Mouse (Mus musculus) hindbrain, embryonic 16.5 days (tissue): ENCODE measurements around the gene Atp6v0a1. TPM values are rescaled to one million over a fixed set of nuclear protein-coding genes. Genes with fewer than 3 reads are reported as not detected.

Source experiments
- ATAC-seq: fragments of 200-750 bp; cut with Nextera tagmentation; 2 replicates; pipeline ENCODE4 v1.8.0; 2017; ENCODE audit warnings: moderate TSS enrichment, moderate library complexity
- H3K27ac ChIP-seq: fragments of 300-500 bp; sonication (generic); 2 replicates; pipeline ENCODE4 v1.5.1; 2014; ENCODE audit warnings: low read depth, mild to moderate bottlenecking, control low read depth, low read length, moderate library complexity
- H3K27me3 ChIP-seq: fragments of 300-500 bp; sonication (generic); replicated peaks from 2 replicates; pipeline ENCODE4 v1.6.1; 2014; ENCODE audit warnings: low read length; ENCODE audit not compliant: control insufficient read depth, insufficient read depth
- H3K36me3 ChIP-seq: fragments of 300-500 bp; sonication (generic); 2 replicates; pipeline ENCODE4 v1.6.1; 2014; ENCODE audit warnings: mild to moderate bottlenecking, low read length, moderate library complexity, mixed read lengths; ENCODE audit not compliant: control insufficient read depth, insufficient read depth
- H3K4me1 ChIP-seq: fragments of 300-500 bp; sonication (generic); 2 replicates; pipeline ENCODE4 v1.6.1; 2014; ENCODE audit warnings: low read depth, low read length; ENCODE audit not compliant: control insufficient read depth, insufficient read depth
- H3K4me2 ChIP-seq: fragments of 300-500 bp; sonication (generic); 2 replicates; pipeline ENCODE4 v1.6.1; 2014; ENCODE audit warnings: mild to moderate bottlenecking, low read length, control low read depth, moderate library complexity
- H3K4me3 ChIP-seq: fragments of 300-500 bp; sonication (generic); 2 replicates; pipeline ENCODE4 v1.5.1; 2014; ENCODE audit warnings: mild to moderate bottlenecking, low read length, control low read depth, moderate library complexity
- H3K9ac ChIP-seq: fragments of 300-500 bp; sonication (generic); 2 replicates; pipeline ENCODE4 v1.6.1; 2014; ENCODE audit warnings: low read depth, mild to moderate bottlenecking, control low read depth, low read length, moderate library complexity
- H3K9me3 ChIP-seq: fragments of 300-500 bp; sonication (generic); 2 replicates; pipeline ENCODE4 v1.6.1; 2014; ENCODE audit warnings: mild to moderate bottlenecking, low read length, moderate library complexity; ENCODE audit not compliant: control insufficient read depth
- WGBS: fragments of 180-500 bp; shearing (Covaris S2); extraction: QIAGEN DNeasy Blood & Tissue Kit; methylation state at CpG from one replicate; pipeline ENCODE4 v1.1.7; 2014; 5-methylcytosine and 5-hydroxymethylcytosine counted together
- polyA plus RNA-seq: library from polyadenylated mRNA; unstranded; fragments of >200 nt; fragmentation: Nextera tagmentation; extraction: Ambion mirVana; gene quantifications from 2 replicates; pipeline ENCODE4 v1.2.1, GENCODE M21; 2015

Atp6v0a1 gene
- polyA plus RNA-seq, 1 experiment from 2014 or later, result 175 TPM

DNA sequence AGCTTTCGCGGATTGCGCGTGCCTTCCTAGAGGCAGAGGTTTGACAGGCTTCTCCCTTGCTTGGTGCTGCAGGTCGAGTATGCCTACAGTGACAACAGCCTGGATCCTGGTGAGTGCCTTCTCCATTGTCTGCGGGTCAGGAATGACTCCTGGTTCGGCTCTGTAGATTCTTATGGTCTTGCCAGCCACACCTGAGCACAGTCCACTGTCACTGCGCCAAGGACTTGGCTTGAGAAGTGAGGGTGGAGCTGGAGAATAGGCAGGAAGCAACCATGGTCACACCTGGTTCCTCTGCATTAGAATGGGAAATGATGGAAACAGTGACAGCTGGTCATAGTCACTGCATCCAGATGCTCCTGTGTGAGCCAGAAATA, 78.4 kb downstream of the Atp6v0a1 start:
- peaks cover 31% of the 10 kb centered on the region for H3K4me1 ChIP-seq
- peak overlapping the region; percentile 86 for H3K27ac ChIP-seq
- peak overlapping the region; percentile 95 for H3K9ac ChIP-seq
- no peak for ATAC-seq
- peak overlapping the region; percentile 92 for H3K4me3 ChIP-seq
- peak overlapping the region; percentile 97 for H3K4me2 ChIP-seq
- H3K27me3 ChIP-seq, result no peaks in the 10 kb centered on the region
- peaks cover 39% of the 10 kb centered on the region for H3K36me3 ChIP-seq
- 8% methylated on average over 8 of the region's 8 CpGs for WGBS
- no peaks in the 10 kb centered on the region for H3K9me3 ChIP-seq

DNA sequence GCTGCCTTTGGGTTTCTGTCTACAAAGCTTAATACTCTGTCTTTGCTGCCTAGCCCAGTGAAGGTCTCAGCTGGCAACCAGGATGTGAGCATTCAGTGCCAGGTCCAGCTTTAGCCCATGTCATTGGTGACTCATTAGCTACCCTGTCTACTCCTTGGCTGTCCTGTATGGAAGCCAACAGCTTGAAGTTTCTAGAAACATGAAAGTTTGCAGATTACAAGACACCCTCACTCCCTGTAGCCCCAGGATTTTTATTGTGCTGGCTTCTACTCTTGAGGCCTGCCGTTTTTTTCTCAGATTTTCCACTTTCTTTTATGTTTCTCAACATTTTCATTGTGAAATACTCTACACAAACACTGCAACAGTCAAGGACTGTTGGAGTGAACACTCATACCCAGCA, 80.7 kb downstream of the Atp6v0a1 start:
- Histone ChIP-seq H3K9ac (no peak overlapping the region), H3K27me3 (no peaks in the 10 kb centered on the region), H3K4me1 (peaks cover 29% of the 10 kb centered on the region), H3K36me3 (peaks cover 45% of the 10 kb centered on the region), H3K9me3 (no peaks in the 10 kb centered on the region), H3K27ac (no peak overlapping the region), H3K4me3 (no peak overlapping the region), H3K4me2 (no peak overlapping the region)
- no peak for ATAC-seq
- 95% methylated on average over 1 of the region's 1 CpGs for WGBS

DNA sequence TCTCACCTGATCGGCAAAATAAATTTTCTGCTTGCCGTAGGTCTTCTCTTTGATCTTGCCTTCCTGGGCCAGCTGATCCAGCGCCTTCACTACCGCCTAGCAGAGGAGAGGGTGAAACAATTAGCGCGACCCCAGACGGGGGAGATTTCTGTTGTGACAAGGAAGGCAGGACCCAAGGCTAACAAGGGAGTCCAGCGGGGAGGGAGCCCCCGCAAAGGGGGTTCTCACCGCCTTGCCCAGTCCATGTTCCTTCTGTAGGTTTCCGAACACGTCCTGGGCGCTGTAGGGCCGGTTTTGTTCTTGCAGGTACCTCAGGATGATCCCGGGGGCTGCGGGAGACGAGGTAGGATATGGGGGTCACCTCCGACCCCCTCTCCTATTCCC, 85.7 kb downstream of the Atp6v0a1 start:
- Histone ChIP-seq H3K9ac (peak overlapping the region; percentile 93), H3K4me2 (peak overlapping the region; percentile 92), H3K4me1 (peaks cover 11% of the 10 kb centered on the region), H3K4me3 (peak overlapping the region; percentile 81), H3K9me3 (no peaks in the 10 kb centered on the region), H3K27me3 (no peaks in the 10 kb centered on the region), H3K36me3 (peaks cover 60% of the 10 kb centered on the region), H3K27ac (peak overlapping the region; percentile 96)
- no peak for ATAC-seq
- WGBS, result 2% methylated on average over 18 of the region's 18 CpGs

DNA sequence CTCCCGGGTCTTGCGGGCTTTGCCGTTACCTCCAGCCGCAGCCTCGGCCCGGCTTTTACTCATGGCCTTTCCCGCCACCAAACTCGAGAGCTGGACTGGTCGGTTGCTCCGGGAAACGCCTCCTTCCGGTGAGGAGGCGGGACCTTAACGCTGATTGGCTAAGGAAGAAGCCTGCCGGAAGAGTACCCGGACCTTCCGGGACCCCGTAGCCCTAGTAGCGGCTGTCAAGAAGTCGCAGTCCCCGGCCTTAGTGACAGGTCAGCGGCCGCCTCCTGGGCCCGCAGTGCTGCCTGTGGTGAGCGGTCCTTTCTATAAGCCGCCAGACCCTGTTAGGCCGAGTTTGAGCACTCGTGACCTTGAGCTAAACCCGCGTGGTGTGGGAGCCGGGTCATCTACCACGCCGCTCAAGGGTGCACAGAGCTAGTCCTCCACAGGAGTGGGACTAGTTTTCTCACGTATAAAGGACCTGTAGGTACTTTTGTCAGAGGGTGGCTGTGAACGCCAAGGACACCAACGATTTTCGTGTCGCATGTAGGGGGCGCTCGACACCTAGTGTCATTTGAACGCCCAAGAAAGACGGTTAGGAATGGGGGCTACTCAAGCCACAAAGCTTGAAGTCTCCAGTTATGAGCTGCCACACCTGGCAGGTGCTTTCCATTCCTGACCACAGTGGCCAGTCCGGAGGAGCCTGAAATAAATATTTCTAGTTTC, 86.2 kb downstream of the Atp6v0a1 start, which contains the start of gene Psmc3ip:
Gene Psmc3ip (minus strand): TSS at position 123 of the 711 bp plus-strand sequence.
- ATAC-seq, result peak; percentile 96
- H3K27ac ChIP-seq, result peak within 1 kb of the TSS; percentile 96
- peak within 1 kb of the TSS; percentile 93 for H3K9ac ChIP-seq
- H3K4me1 ChIP-seq, result peaks cover 11% of the 10 kb centered on the region
- WGBS, result 1% methylated on average over 43 of the region's 43 CpGs
- peaks cover 58% of the 10 kb centered on the region for H3K36me3 ChIP-seq
- peak within 1 kb of the TSS; percentile 81 for H3K4me3 ChIP-seq
- no peaks in the 10 kb centered on the region for H3K9me3 ChIP-seq
- H3K27me3 ChIP-seq, result no peaks in the 10 kb centered on the region
- H3K4me2 ChIP-seq, result peak within 1 kb of the TSS; percentile 92

DNA sequence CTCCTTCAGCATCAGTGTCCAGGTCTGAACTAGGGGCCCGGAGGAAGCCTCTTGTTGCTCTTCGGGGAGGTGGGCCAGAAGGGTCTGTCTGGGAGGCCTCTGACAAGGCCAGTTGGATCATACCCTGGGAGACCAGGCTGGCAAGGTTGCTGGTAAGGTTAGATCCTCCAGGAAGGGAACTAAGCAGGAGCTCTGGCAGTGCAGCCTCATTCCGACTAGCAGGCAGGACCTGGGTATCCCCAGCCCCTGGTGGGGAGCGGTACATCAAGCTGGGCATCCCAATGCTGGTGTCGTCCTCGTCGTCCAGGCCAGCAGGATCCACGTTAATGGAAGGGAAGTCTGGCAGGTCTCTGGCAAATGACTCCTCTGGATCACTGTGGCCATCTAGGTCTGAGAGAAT, 89.0 kb downstream of the Atp6v0a1 start:
- WGBS, result 90% methylated on average over 8 of the region's 8 CpGs
- H3K36me3 ChIP-seq, result peaks cover 43% of the 10 kb centered on the region

DNA sequence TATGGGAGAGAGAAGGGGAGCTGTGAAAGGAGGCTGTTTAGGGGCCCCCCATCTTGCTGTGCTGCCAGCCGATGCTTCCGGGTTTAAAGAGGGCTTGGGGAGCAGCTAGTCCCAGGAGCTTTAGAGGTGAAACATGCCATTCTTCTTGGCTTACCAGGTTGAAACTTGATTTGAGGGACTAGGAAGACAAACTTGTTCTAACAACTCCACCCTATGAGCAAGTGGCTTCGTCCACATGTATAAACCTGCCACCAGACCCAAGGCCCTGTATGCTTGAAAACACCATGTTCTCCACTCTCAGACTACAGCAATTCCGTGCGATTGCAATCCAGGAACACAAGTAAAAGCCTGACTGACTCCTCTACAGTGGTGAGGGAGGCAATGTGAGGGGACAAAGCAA, 93.8 kb downstream of the Atp6v0a1 start:
- Histone ChIP-seq H3K4me2 (no peak overlapping the region), H3K4me3 (no peak overlapping the region), H3K36me3 (peaks cover 33% of the 10 kb centered on the region), H3K9ac (no peak overlapping the region), H3K27ac (no peak overlapping the region), H3K9me3 (no peaks in the 10 kb centered on the region), H3K27me3 (no peaks in the 10 kb centered on the region), H3K4me1 (no peaks in the 10 kb centered on the region)
- WGBS, result 94% methylated on average over 5 of the region's 5 CpGs
- no peak for ATAC-seq

More for the DNA sequence above, 89.0 kb downstream of the Atp6v0a1 start:
- no peaks in the 10 kb centered on the region for H3K9me3 ChIP-seq
- no peak for ATAC-seq
- no peak overlapping the region for H3K4me2 ChIP-seq
- no peak overlapping the region for H3K27ac ChIP-seq
- peaks cover 11% of the 10 kb centered on the region for H3K4me1 ChIP-seq
- no peaks in the 10 kb centered on the region for H3K27me3 ChIP-seq
- H3K4me3 ChIP-seq, result no peak overlapping the region
- no peak overlapping the region for H3K9ac ChIP-seq

DNA sequence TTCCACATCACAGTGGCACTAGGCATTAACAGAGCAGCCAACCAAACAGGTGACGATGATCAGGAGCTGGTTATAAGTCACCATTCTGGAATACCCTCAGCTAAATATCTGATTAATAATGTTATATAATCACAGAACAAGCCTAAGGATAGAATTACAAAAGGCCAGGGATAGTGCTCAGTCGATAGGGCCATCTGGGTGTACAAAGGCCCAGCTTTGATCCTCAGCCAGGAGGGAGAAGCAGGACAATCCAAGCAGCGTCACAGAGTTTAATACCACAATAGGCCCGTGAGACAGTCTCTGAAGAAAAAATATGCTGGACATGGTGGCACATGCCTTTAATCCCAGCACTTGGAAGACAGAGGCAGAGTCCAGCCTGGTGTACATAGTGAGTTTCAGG, 100.1 kb downstream of the Atp6v0a1 start:
- WGBS, result 54% methylated on average over 4 of the region's 4 CpGs
- no peak overlapping the region for H3K4me2 ChIP-seq
- H3K27ac ChIP-seq, result no peak overlapping the region
- H3K27me3 ChIP-seq, result no peaks in the 10 kb centered on the region
- H3K4me3 ChIP-seq, result no peak overlapping the region
- no peak overlapping the region for H3K9ac ChIP-seq
- ATAC-seq, result no peak
- no peaks in the 10 kb centered on the region for H3K9me3 ChIP-seq
- no peaks in the 10 kb centered on the region for H3K36me3 ChIP-seq
- no peaks in the 10 kb centered on the region for H3K4me1 ChIP-seq

DNA sequence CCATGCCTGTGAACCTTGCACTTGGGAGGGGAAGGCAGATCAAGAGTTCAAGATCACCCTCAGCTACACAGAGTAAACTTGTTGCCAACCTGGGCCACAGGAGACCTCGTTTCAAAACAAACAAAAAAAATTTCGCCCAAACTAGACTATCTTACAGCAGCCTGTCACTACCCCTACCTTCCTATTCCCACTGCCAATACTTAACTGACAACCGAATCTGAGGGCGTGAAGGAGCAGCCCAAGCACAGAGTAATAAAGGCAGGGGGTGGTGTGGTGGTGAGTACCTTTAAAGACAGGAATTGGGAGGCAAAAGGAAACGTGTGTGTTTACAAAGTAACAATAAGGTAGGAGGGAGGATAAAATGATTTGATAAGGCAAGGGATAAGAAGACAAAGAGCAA, 101.5 kb downstream of the Atp6v0a1 start:
- no peak for ATAC-seq
- Histone ChIP-seq H3K4me1 (peaks cover 3% of the 10 kb centered on the region; the same call in 1 of the 2 replicates), H3K4me3 (no peak overlapping the region), H3K4me2 (no peak overlapping the region), H3K27me3 (no peaks in the 10 kb centered on the region), H3K9me3 (no peaks in the 10 kb centered on the region), H3K27ac (no peak overlapping the region), H3K9ac (no peak overlapping the region), H3K36me3 (no peaks in the 10 kb centered on the region)
- 67% methylated on average over 5 of the region's 5 CpGs for WGBS

DNA sequence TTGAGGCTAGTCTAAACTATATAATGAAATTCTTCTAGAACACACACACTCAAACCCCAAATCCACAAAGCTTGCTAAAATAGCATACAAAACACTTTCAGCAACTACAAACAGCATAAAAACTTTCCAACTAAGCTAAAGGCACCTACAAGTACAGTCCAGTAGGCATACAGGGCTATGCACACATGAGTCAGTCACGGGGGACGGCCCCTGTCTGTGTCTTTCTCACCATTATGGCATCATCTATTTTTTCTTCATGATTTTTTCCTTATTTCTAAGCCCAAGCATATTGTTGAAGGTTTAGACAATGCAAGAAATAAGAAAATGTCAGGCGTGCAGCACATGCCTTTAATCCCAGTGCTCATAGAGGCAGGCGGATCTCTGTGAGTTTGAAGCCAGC, 101.9 kb downstream of the Atp6v0a1 start:
- no peaks in the 10 kb centered on the region for H3K9me3 ChIP-seq
- no peaks in the 10 kb centered on the region for H3K36me3 ChIP-seq
- no peak overlapping the region for H3K4me3 ChIP-seq
- H3K27me3 ChIP-seq, result no peaks in the 10 kb centered on the region
- no peak overlapping the region for H3K27ac ChIP-seq
- no peak overlapping the region for H3K4me2 ChIP-seq
- no peak for ATAC-seq
- no peak overlapping the region for H3K9ac ChIP-seq
- H3K4me1 ChIP-seq, result peaks cover 6% of the 10 kb centered on the region
- WGBS, result 92% methylated on average over 4 of the region's 4 CpGs
